ENCODE assay signal across 9 mouse cellular contexts in the genomic region with DNA sequence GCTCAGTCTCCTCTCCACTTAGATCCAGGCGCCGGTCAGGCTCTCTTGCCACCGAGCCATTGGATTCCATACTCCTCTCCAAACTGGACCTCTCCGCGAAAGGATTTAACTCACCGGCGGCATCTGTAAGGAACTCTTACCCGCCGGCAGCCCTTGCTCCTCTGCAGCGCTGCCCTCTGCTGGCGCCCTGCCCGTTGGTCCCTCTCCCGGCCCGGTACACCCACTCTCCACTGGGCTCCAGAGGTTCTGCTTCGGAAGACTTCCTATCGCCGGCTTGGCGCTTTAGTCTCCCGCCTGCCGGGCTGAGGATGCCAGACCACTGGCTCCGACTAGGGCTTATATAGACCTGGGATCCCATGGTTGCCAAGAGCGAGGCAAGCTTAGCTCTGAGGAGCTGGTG. TPM values are rescaled to one million over a fixed set of nuclear protein-coding genes. Genes with fewer than 3 reads are reported as not detected.
DNase-seq lines count a peak whose midpoint lies in the region; ATAC-seq and TF ChIP-seq lines count a peak whose summit lies in the region.
"Had no signal": no experiment of that assay in that cellular context is flagged by ENCODE, and none has a peak within 500 bp of the region (broad histone marks: within the 10 kb centered on the region; RNA-seq: fewer than 3 reads in every experiment).

No protein-coding gene starts in this region.

- peak overlapping the region; percentile 12; the same call in 1 of the 2 replicates for H3K4me3 ChIP-seq in hindbrain, embryonic 14.5 days (replicated peaks; ENCODE audit: low read length)
- no peak overlapping the region for H3K4me3 ChIP-seq in lung, postnatal 0 days (ENCODE audit: low read depth, low read length)
- H3K4me3 ChIP-seq: liver, embryonic 13.5 days had no signal

- ATAC-seq in CD4-positive, CD25-positive, alpha-beta regulatory T cell, adult 4 months: no peak
- no peak for ATAC-seq in hindbrain, embryonic 14.5 days (ENCODE audit: low FRiP score)
- no peak for ATAC-seq in lung, postnatal 0 days

- no peaks in the 10 kb centered on the region for H3K36me3 ChIP-seq in hindbrain, embryonic 14.5 days (replicated peaks; ENCODE audit: control insufficient read depth, insufficient read depth)
- H3K36me3 ChIP-seq in lung, postnatal 0 days (ENCODE audit: insufficient read depth, low read length): no peaks in the 10 kb centered on the region
- H3K36me3 ChIP-seq: liver, embryonic 13.5 days had no signal

- peak; percentile 63 for DNase-seq in CD4-positive, CD25-positive, alpha-beta regulatory T cell, adult 2 months (ENCODE audit: low read depth, low spot score)
- DNase-seq in urinary bladder, adult 18-20 months (ENCODE audit: low spot score in 2 of 2): peak; percentile 20 to 59
- no peak for DNase-seq in urinary bladder, adult 2 months (ENCODE audit: low spot score)
- DNase-seq in hindbrain, embryonic 14.5 days (ENCODE audit: low spot score): peak; percentile 44
- peak; percentile 41 for DNase-seq in lung, postnatal 0 days (ENCODE audit: low spot score)
- peak; percentile 36 for DNase-seq in thymus, postnatal 0 days (ENCODE audit: low spot score)
- no peak for DNase-seq in c-Kit-positive CD71-positive TER-119-positive erythroid progenitor cells, embryonic 14.5 days (ENCODE audit: low spot score)
- DNase-seq: liver, embryonic 13.5 days had no signal

- peaks cover 98% of the 10 kb centered on the region for H3K27me3 ChIP-seq in hindbrain, embryonic 14.5 days (ENCODE audit: control insufficient read depth, insufficient read depth, low read length)
- H3K27me3 ChIP-seq in lung, postnatal 0 days (replicated peaks; ENCODE audit: insufficient read depth, low read length): peaks cover 96% of the 10 kb centered on the region

- H3K9me3 ChIP-seq in hindbrain, embryonic 14.5 days (ENCODE audit: control insufficient read depth, low read length): no peaks in the 10 kb centered on the region
- no peaks in the 10 kb centered on the region for H3K9me3 ChIP-seq in lung, postnatal 0 days (ENCODE audit: low read length)
- H3K9me3 ChIP-seq: liver, embryonic 13.5 days had no signal

- TF ChIP-seq EP300 in lung, postnatal 0 days (IDR thresholded peaks at IDR 0.05): no peak

- WGBS in hindbrain, embryonic 14.5 days: 1% methylated on average over 22 of the region's 22 CpGs
- WGBS in lung, postnatal 0 days: under 1% methylated on average over 22 of the region's 22 CpGs

- no peak overlapping the region for H3K9ac ChIP-seq in hindbrain, embryonic 14.5 days
- H3K9ac ChIP-seq in lung, postnatal 0 days (replicated peaks; ENCODE audit: low read depth): no peak overlapping the region
- H3K9ac ChIP-seq: liver, embryonic 13.5 days had no signal

- H3K4me1 ChIP-seq in hindbrain, embryonic 14.5 days (replicated peaks; ENCODE audit: control insufficient read depth, insufficient read depth, low read length): peaks cover 24% of the 10 kb centered on the region
- peaks cover 2% of the 10 kb centered on the region; the same call in 1 of the 2 replicates for H3K4me1 ChIP-seq in lung, postnatal 0 days (ENCODE audit: insufficient read depth, low read depth, low read length)

- peak overlapping the region; percentile 39 for H3K4me2 ChIP-seq in hindbrain, embryonic 14.5 days (replicated peaks)
- no peak overlapping the region for H3K4me2 ChIP-seq in lung, postnatal 0 days (replicated peaks; ENCODE audit: low read depth, low read length)
- H3K4me2 ChIP-seq: liver, embryonic 13.5 days had no signal

- peak; percentile 50 for TF ChIP-seq CTCF in lung, postnatal 0 days (IDR thresholded peaks at IDR 0.05)

- no peak overlapping the region for H3K27ac ChIP-seq in hindbrain, embryonic 14.5 days
- H3K27ac ChIP-seq in lung, postnatal 0 days (ENCODE audit: low read length): no peak overlapping the region
- H3K27ac ChIP-seq: liver, embryonic 13.5 days had no signal

RNA-seq across cellular contexts. Expression of a gene that starts 2.0 kb away (rescaled TPM):
- polyA plus RNA-seq in CD4-positive, CD25-positive, alpha-beta regulatory T cell, adult 4 months (2017; shearing (Covaris generic)): not detected
- not detected in 2 replicates for polyA plus RNA-seq in urinary bladder, adult 2 months (2012; rRNA removed)
- 0.50 and 0.89 TPM in 2 replicates for polyA plus RNA-seq in hindbrain, embryonic 14.5 days (2014; fragmentation: Nextera tagmentation; extraction: Ambion mirVana)
- not detected in 2 replicates for polyA plus RNA-seq in lung, postnatal 0 days (2015; fragmentation: Nextera tagmentation; extraction: Ambion mirVana)
- not detected in 2 replicates for polyA plus RNA-seq in thymus, postnatal 0 days (2015; fragmentation: Nextera tagmentation; extraction: Ambion mirVana)
- polyA plus RNA-seq: liver, embryonic 13.5 days had no signal

RNA-seq across cellular contexts. Expression of a gene that starts 32.7 kb away (rescaled TPM):
- 10 to 100 TPM; 43.5 to 65.7 TPM for polyA plus RNA-seq in CD4-positive, CD25-positive, alpha-beta regulatory T cell, adult 4 months (2017; shearing (Covaris generic))
- 22.0 and 24.5 TPM in 2 replicates for polyA plus RNA-seq in urinary bladder, adult 2 months (2012; rRNA removed)
- polyA plus RNA-seq in hindbrain, embryonic 14.5 days (2014; fragmentation: Nextera tagmentation; extraction: Ambion mirVana): 29.5 and 33.1 TPM in 2 replicates
- 17.7 and 18.7 TPM in 2 replicates for polyA plus RNA-seq in lung, postnatal 0 days (2015; fragmentation: Nextera tagmentation; extraction: Ambion mirVana)
- polyA plus RNA-seq in thymus, postnatal 0 days (2015; fragmentation: Nextera tagmentation; extraction: Ambion mirVana): 54.5 and 57.6 TPM in 2 replicates

RNA-seq across cellular contexts. Expression of a gene that starts 50.4 kb away (rescaled TPM):
- 1 to 10 TPM; 6.9 to 8.2 TPM for polyA plus RNA-seq in CD4-positive, CD25-positive, alpha-beta regulatory T cell, adult 4 months (2017; shearing (Covaris generic))
- polyA plus RNA-seq in urinary bladder, adult 2 months (2012; rRNA removed): 62.8 and 74.9 TPM in 2 replicates
- polyA plus RNA-seq in hindbrain, embryonic 14.5 days (2014; fragmentation: Nextera tagmentation; extraction: Ambion mirVana): 19.7 and 20.9 TPM in 2 replicates
- 15.6 and 16.3 TPM in 2 replicates for polyA plus RNA-seq in lung, postnatal 0 days (2015; fragmentation: Nextera tagmentation; extraction: Ambion mirVana)
- polyA plus RNA-seq in thymus, postnatal 0 days (2015; fragmentation: Nextera tagmentation; extraction: Ambion mirVana): 19.3 and 19.7 TPM in 2 replicates

Comparison
In these comparisons a context has a peak if more than half of its experiments do, and no peak if none do; other contexts are left out.
1. DNase-seq: peak in CD4-positive, CD25-positive, alpha-beta regulatory T cell, adult 2 months (single experiment), urinary bladder, adult 18-20 months (2 of 2), hindbrain, embryonic 14.5 days (single experiment), lung, postnatal 0 days (single experiment) and thymus, postnatal 0 days (single experiment); none in urinary bladder, adult 2 months (single experiment) and c-Kit-positive CD71-positive TER-119-positive erythroid progenitor cells, embryonic 14.5 days (single experiment).